Mouse (Mus musculus): ENCODE measurements around the gene Arl10. TPM values are rescaled to one million over a fixed set of nuclear protein-coding genes. Genes with fewer than 3 reads are reported as not detected.

The Arl10 gene
- polyA plus RNA-seq, 1 experiment from 2014 or later = 27.0 TPM

DNA sequence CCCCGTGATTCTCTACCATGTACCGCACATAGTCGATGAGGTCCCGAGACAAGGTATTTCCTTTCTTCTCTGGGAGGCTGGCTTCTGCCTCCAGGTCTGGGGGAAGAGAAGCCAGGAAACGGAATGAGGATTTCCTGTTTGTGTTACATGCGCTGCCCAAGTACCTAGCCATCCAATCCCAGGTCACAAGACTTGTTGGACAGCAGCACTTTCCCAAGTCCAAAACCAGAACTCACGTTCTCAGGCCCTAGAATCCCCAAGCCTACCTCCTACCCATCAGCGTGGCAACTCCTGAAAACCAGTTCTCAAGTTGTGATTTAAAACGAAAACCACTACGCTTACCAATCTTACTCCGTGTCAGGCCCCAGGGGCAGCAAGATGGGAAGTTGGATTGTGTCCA, 11.0 kb downstream of the Arl10 start:
- Histone ChIP-seq H3K27ac (no peak overlapping the region), H3K9ac (no peak overlapping the region), H3K36me3 (peaks cover 70% of the 10 kb centered on the region), H3K9me3 (no peaks in the 10 kb centered on the region), H3K4me3 (no peak overlapping the region), H3K27me3 (no peaks in the 10 kb centered on the region), H3K4me2 (no peak overlapping the region), H3K4me1 (peaks cover 9% of the 10 kb centered on the region)
- ATAC-seq (ENCODE audit: insufficient number of reproducible peaks, low FRiP score, low TSS enrichment, low read depth) = no peak
- WGBS = 89% methylated on average over 11 of the region's 11 CpGs

DNA sequence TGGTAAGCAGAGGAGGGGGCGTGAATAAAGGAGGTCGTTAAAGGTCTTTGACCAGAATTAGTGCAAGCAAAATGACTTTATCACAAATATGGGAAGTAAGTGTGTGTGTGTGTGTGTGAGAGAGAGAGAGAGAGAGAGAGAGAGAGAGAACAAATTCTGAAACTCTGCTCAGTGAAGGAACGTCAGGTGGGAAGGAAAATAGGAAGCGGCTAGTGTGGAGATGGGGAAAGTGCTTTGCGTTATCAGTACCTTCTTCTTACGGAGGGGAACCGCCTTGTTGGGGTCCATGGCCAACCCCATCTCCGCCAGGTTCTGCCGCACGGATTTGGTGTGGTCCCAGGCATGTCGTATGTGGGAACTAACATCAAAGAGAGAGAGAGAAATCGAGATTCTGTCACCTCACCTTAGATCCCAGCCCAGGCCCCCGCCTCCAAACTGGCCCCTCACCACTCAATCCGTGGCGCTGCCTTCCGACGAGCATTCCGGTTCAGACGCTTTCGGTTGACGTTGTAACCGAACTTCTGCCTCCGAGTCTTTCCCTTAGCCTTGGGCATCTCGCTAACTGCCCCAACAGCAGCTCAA, 14.7 kb downstream of the Arl10 start:
- Histone ChIP-seq H3K4me2 (peak overlapping the region; percentile 59), H3K27ac (peak overlapping the region; percentile 93), H3K4me3 (peak overlapping the region; percentile 81), H3K9me3 (no peaks in the 10 kb centered on the region), H3K36me3 (peaks cover 43% of the 10 kb centered on the region), H3K27me3 (no peaks in the 10 kb centered on the region), H3K4me1 (peaks cover 17% of the 10 kb centered on the region), H3K9ac (peak overlapping the region; percentile 55)
- no peak for ATAC-seq (ENCODE audit: insufficient number of reproducible peaks, low FRiP score, low TSS enrichment, low read depth)
- WGBS = 1% methylated on average over 24 of the region's 24 CpGs

DNA sequence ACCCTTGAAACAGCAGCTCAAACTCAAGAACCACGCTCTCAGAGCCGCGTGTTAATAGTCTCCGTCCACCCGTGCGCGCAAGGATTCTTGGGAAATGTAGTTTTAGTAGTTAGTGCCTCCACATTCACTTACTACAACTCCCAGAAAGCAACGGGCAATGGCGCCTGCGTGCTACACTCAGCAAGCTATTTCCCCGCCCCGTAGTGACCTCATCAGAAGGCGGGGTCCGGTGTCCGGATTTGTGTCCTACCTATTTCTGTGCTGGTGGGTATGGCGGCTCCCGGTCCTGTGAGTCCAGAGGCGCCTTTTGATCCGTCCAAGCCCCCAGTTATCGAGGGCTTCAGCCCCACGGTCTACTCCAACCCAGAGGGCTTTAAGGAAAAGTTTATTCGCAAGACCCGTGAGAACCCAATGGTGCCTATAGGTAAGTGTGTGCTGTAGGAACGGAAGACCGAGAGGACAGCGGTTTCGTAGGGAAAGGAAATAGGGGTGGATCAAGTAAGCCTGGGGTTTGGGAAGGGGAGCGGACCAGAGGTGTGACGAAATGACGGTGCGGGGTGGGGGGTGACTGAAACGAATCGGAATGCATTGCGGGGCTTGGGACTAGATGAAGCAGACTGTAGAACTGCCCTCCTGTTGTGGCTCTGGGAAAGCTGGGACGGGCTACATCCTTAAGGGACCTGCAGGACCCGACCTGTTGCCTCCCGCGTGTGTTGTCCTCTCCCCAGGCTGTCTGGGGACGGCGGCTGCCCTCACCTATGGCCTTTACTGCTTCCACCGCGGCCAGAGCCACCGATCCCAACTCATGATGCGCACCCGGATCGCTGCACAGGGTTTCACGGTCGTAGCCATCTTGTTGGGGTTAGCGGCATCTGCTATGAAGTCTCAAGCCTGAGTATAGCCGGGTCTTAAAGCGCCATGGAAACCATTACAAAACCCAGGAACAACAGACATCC, 15.5 kb downstream of the Arl10 start, which contains the start of the genes Nop16 and Higd2a:
TSS of gene Nop16 (minus strand) at position 95 of the 956 bp plus-strand sequence.
TSS of gene Higd2a (plus strand) at position 212 of the 956 bp plus-strand sequence.
- Histone ChIP-seq H3K9me3 (no peaks in the 10 kb centered on the region), H3K4me1 (peaks cover 17% of the 10 kb centered on the region), H3K27ac (peak within 1 kb of the TSS; percentile 93), H3K36me3 (peaks cover 37% of the 10 kb centered on the region), H3K9ac (peak within 1 kb of the TSS; percentile 73), H3K4me3 (peak within 1 kb of the TSS; percentile 81), H3K4me2 (peak within 1 kb of the TSS; percentile 59), H3K27me3 (no peaks in the 10 kb centered on the region)
- WGBS = under 1% methylated on average over 51 of the region's 51 CpGs
- ATAC-seq (ENCODE audit: insufficient number of reproducible peaks, low FRiP score, low TSS enrichment, low read depth) = peak; percentile 97

DNA sequence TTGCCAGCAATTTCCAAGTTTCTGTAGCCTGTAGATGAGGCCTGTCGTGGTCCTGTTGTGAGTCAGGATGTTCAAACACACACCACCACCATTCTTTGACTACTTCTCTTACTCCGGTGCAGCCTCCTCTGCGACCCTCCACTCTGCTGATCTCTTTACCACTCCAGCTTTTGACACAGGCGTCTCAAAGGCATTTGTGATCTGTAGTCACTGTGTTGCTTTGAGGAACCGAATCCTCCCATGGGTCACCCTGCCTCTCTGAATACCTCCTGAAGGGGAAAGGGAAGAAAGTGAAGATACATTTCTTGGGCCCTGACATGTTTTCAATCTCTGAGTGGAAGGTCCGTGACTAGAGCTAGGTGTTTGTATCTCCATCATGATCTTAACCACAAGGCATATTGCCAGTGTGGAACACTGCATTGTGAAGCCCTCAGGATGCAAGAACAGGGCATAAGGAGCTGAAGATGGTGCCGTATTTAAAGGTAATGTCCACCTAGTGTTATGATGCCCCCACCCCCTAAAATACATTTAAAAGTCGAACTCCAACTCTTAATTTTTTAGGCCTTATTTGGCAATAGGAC, 17.1 kb downstream of the Arl10 start:
- Histone ChIP-seq H3K36me3 (peaks cover 36% of the 10 kb centered on the region), H3K9me3 (no peaks in the 10 kb centered on the region), H3K4me2 (peak overlapping the region; percentile 49; the same call in 1 of the 2 replicates), H3K27ac (no peak overlapping the region), H3K9ac (no peak overlapping the region), H3K4me3 (peak overlapping the region; percentile 81), H3K4me1 (peaks cover 26% of the 10 kb centered on the region), H3K27me3 (no peaks in the 10 kb centered on the region)
- 91% methylated on average over 8 of the region's 8 CpGs for WGBS
- no peak for ATAC-seq (ENCODE audit: insufficient number of reproducible peaks, low FRiP score, low TSS enrichment, low read depth)

DNA sequence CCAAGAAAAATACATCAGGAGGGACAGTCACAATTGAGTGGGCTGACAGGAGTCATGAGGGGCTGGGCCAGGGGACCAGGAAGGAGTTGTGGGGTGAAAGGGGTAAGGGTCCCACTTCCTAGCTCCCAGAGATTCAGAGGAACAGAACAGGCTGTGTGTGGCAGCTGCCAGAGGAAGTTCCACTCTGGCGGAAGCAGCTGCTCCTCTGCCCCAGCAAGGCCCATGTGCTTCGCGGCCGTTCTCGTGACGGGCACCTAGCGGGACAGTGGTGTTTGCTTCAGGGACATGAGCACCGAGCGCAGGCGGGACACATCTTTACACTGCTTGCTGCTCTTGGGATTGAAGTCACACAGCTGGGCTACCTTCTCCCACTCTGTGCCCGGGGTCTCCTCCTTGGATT, 18.8 kb downstream of the Arl10 start:
- Histone ChIP-seq H3K9ac (no peak overlapping the region), H3K4me2 (no peak overlapping the region), H3K4me1 (peaks cover 27% of the 10 kb centered on the region), H3K27ac (no peak overlapping the region), H3K9me3 (no peaks in the 10 kb centered on the region), H3K36me3 (peaks cover 37% of the 10 kb centered on the region), H3K27me3 (no peaks in the 10 kb centered on the region), H3K4me3 (no peak overlapping the region)
- no peak for ATAC-seq (ENCODE audit: insufficient number of reproducible peaks, low FRiP score, low TSS enrichment, low read depth)
- WGBS = 83% methylated on average over 11 of the region's 11 CpGs

DNA sequence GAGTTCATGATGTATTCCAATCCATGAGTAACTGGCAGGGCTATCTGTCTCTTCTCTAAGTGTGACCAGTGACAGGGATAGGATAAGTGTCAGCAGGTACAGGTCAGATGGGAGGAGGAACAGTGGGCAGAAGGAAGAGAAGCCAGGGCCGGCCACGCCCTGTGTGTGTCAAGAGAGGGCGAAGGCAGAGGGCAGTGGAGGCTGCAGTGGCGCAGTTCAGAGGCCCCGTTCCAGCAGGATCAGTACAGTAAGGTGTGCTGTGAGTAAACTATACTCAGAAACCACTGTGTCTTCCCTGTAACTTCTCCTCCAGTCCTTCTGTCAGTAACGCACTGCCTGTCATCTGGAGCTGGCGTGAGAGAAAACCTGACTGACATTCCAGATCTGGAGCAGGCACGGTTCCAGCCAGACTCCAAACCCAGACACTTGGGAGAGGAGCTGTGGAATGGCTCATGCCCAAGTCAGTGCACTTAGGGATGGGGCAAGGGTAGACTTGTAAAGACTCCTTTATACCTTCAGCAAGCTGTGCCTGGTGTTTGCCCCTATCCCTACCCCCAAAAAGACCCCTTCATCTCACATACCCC, 21.4 kb downstream of the Arl10 start:
- peak overlapping the region; percentile 38; the same call in 1 of the 2 replicates for H3K27ac ChIP-seq
- H3K4me3 ChIP-seq = no peak overlapping the region
- no peak overlapping the region for H3K9ac ChIP-seq
- no peaks in the 10 kb centered on the region for H3K27me3 ChIP-seq
- 66% methylated on average over 8 of the region's 8 CpGs for WGBS
- peak; percentile 31; the same call in 1 of the 2 replicates for ATAC-seq (ENCODE audit: insufficient number of reproducible peaks, low FRiP score, low TSS enrichment, low read depth)
- H3K4me1 ChIP-seq = peaks cover 17% of the 10 kb centered on the region
- H3K9me3 ChIP-seq = no peaks in the 10 kb centered on the region
- no peak overlapping the region for H3K4me2 ChIP-seq
- peaks cover 52% of the 10 kb centered on the region for H3K36me3 ChIP-seq

DNA sequence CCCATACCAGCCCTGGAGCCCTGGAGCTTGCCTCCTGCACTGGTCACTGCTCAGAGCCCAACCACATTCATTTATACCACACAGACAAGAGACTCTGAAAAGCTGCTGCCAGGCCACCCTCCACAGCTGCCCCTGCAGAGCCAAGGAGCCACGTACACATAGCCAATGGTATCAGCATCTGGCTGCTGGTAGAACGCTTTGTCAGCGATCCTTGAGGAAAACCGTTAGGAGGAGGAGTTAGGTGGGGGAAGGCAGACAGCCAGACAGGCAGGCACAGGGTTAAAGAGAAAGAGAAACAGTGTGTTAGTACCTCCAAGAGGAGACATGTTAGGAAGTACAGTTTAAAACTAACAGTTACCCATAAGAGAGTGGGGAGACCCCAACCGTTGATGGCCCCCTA, 22.1 kb downstream of the Arl10 start:
- peaks cover 10% of the 10 kb centered on the region for H3K4me1 ChIP-seq
- WGBS = 60% methylated on average over 5 of the region's 5 CpGs
- H3K9ac ChIP-seq = no peak overlapping the region
- H3K4me2 ChIP-seq = no peak overlapping the region
- H3K4me3 ChIP-seq = no peak overlapping the region
- H3K9me3 ChIP-seq = no peaks in the 10 kb centered on the region
- peak overlapping the region; percentile 38 for H3K27ac ChIP-seq
- 0 out of 2 replicates have a peak, but pooled peaks have one; percentile 11 for ATAC-seq (ENCODE audit: insufficient number of reproducible peaks, low FRiP score, low TSS enrichment, low read depth)
- peaks cover 52% of the 10 kb centered on the region for H3K36me3 ChIP-seq
- no peaks in the 10 kb centered on the region for H3K27me3 ChIP-seq

DNA sequence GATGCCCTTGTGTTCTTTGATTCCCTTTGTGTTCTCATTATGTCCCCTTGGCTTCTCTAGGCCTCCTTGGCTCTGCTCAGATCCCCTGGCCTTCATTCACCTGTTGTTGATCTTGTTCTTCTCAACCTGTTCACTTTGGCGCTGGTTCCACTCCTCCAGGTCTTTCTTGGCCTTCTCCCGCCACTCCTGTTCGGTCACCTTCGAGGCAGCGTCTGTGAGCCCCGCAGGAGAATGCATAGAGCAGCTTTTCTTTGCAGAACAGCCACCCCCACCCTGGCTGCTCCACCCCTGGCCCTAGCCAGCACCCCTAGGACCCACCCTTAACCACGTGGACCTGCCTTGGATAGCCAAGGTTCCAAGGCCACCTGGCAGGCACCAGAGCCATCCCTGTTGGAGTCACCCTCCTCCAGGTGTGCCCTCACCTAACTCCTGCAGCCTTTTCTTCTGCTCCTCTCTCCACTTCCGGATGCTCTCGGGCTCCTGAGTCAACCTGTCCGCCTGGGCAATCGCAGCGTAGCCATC, 23.9 kb downstream of the Arl10 start:
- peaks cover 10% of the 10 kb centered on the region for H3K4me1 ChIP-seq
- H3K4me3 ChIP-seq = no peak overlapping the region
- 86% methylated on average over 12 of the region's 12 CpGs for WGBS
- no peak overlapping the region for H3K9ac ChIP-seq
- no peak for ATAC-seq (ENCODE audit: insufficient number of reproducible peaks, low FRiP score, low TSS enrichment, low read depth)
- H3K36me3 ChIP-seq = peaks cover 46% of the 10 kb centered on the region
- no peaks in the 10 kb centered on the region for H3K9me3 ChIP-seq
- no peak overlapping the region for H3K4me2 ChIP-seq
- H3K27me3 ChIP-seq = no peaks in the 10 kb centered on the region
- H3K27ac ChIP-seq = no peak overlapping the region

DNA sequence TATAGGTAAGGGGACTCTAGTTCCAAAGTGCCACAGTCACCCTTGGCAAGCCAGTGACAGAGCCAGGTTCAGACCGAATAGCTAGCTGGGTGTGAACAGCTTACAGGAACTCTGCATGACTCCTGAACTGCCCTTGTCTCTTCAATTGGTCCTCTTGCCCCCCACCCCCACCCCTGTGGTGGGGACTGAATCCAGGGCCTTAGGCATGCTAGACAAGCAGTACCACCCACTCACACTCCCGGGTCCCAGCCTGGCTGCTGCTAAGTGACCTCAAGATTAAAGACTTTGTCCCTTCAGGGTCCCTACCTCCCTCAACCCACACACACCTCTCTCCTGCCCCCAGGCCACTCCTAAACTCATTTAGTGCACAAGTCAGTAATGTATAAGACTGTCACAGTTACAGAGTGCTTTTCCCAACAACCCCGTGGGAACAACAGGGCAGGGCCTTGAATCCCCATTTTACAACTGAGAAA, 27.9 kb downstream of the Arl10 start:
- H3K4me3 ChIP-seq = no peak overlapping the region
- no peaks in the 10 kb centered on the region for H3K27me3 ChIP-seq
- peaks cover 39% of the 10 kb centered on the region for H3K36me3 ChIP-seq
- WGBS = 10% methylated on average over 3 of the region's 3 CpGs
- H3K4me2 ChIP-seq = no peak overlapping the region
- no peak for ATAC-seq (ENCODE audit: insufficient number of reproducible peaks, low FRiP score, low TSS enrichment, low read depth)
- no peaks in the 10 kb centered on the region for H3K9me3 ChIP-seq
- H3K9ac ChIP-seq = no peak overlapping the region
- no peak overlapping the region for H3K27ac ChIP-seq
- H3K4me1 ChIP-seq = peaks cover 8% of the 10 kb centered on the region; the same call in 1 of the 2 replicates

DNA sequence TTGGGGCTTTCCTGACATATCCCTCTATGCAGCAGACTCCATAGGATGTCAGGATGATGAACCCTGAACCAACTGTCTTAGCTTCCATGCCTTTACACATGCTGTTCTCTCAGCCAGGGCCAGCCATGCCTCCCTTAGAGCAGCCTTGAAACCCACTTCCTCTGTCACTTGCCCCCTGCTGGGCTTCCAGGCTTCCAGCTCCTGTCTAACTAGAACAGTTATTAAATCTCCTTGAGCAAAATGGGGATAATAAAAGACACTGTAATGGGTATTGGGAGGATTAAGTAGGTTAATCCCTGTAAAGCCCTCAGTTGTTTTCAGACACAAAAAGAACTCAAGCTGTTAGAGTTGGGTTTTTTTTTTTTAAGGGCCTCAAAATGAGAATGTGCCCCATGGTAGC, 28.7 kb downstream of the Arl10 start:
- H3K4me3 ChIP-seq = no peak overlapping the region
- H3K4me1 ChIP-seq = peaks cover 9% of the 10 kb centered on the region; the same call in 1 of the 2 replicates
- no peaks in the 10 kb centered on the region for H3K27me3 ChIP-seq
- H3K27ac ChIP-seq = peak overlapping the region; percentile 7; the same call in 1 of the 2 replicates
- ATAC-seq (ENCODE audit: insufficient number of reproducible peaks, low FRiP score, low TSS enrichment, low read depth) = no peak
- no peak overlapping the region for H3K9ac ChIP-seq
- no peaks in the 10 kb centered on the region for H3K9me3 ChIP-seq
- no peak overlapping the region for H3K4me2 ChIP-seq
- peaks cover 31% of the 10 kb centered on the region for H3K36me3 ChIP-seq

DNA sequence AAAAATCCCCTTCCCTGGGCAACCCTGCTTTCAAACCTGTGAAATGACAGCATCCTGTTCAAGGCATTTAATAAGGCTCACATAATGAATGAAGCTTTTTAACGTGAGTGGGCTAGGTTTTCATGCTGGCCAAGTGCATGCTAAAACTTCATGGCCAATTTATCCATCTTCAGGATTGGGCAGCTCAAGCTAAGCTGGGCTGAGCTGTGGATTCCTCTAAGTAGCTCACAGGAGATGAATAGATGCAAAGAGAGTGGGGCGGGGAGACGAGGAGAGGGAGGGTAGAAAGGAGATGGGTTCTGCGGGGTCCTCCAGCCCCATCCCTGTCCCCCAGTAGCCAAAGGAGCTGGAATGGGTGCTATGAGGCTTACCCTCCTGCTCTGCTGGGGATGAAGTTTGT, 29.4 kb downstream of the Arl10 start:
- no peak overlapping the region for H3K4me2 ChIP-seq
- ATAC-seq (ENCODE audit: insufficient number of reproducible peaks, low FRiP score, low TSS enrichment, low read depth) = no peak
- H3K36me3 ChIP-seq = peaks cover 24% of the 10 kb centered on the region
- no peaks in the 10 kb centered on the region for H3K27me3 ChIP-seq
- H3K4me3 ChIP-seq = no peak overlapping the region
- H3K9ac ChIP-seq = no peak overlapping the region
- H3K9me3 ChIP-seq = no peaks in the 10 kb centered on the region
- H3K4me1 ChIP-seq = peaks cover 16% of the 10 kb centered on the region
- no peak overlapping the region for H3K27ac ChIP-seq
- WGBS = 67% methylated on average over 4 of the region's 4 CpGs

Data from limb, embryonic 15.5 days (tissue).